Comparison of ENCODE assay signal across 19 mouse cellular contexts in the genomic region with DNA sequence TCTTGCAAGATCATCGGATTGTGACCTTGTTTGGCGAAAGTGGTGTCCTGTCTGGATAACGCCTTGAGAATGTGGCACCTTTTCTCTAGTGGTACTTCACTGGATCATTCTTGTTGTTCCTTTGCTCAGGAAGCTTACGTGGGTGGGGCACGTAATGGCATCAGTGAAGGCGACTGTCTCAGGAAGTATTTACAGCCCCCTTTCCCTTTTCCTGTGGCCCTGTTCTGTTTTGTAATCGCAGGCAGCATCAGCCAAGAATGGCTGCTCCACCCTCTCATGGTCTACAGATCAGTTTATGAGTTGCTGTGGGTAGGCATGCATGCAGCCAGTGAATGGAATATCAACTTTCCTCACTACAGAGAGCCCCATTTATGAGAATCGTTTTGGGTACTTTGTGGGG. TPM values are rescaled to one million over a fixed set of nuclear protein-coding genes. Genes with fewer than 3 reads are reported as not detected.
A peak's percentile ranks its signal among the peaks of the same experiment; 100 is the strongest.
DNase-seq lines count a peak whose midpoint lies in the region; ATAC-seq and TF ChIP-seq lines count a peak whose summit lies in the region.
"Had no signal": no experiment of that assay in that cellular context is flagged by ENCODE, and none has a peak within 500 bp of the region (broad histone marks: within the 10 kb centered on the region; RNA-seq: fewer than 3 reads in every experiment).

No protein-coding gene starts in this region.

- 0 out of 2 replicates have a peak, but pooled peaks cover 4% of the 10 kb centered on the region for H3K4me1 ChIP-seq in kidney, postnatal 0 days (replicated peaks; ENCODE audit: insufficient read depth, low read length)
- peaks cover 37% of the 10 kb centered on the region for H3K4me1 ChIP-seq in brown adipose tissue, adult 24 weeks (ENCODE audit: control insufficient read depth, insufficient read depth, insufficient read length, low read length)
- H3K4me1 ChIP-seq: stomach, embryonic 15.5 days had no signal

- H3K27me3 ChIP-seq in kidney, postnatal 0 days (ENCODE audit: insufficient read depth, low read length): no peaks in the 10 kb centered on the region
- H3K27me3 ChIP-seq: hindbrain, embryonic 12.5 days; stomach, embryonic 15.5 days had no signal

- peak; percentile 42 for DNase-seq in heart, adult 8-10 months (ENCODE audit: low spot score)
- no peak for DNase-seq in heart, postnatal 25 days (ENCODE audit: low spot score)
- peak; percentile 28 for DNase-seq in kidney, postnatal 0 days (ENCODE audit: low spot score)
- DNase-seq in kidney, adult 8-10 months: no peak
- DNase-seq in lung, postnatal 4 days: peak; percentile 25 to 28
- DNase-seq in cerebellum, postnatal 36 days: no peak
- no peak for DNase-seq in embryo, embryonic 10 days (ENCODE audit: low spot score)
- DNase-seq: adrenal gland, postnatal 25 days; cerebellum, adult 11-12 months; cerebellum, postnatal 14 days; gastrocnemius, postnatal 10 days; left cerebral cortex, postnatal 4 days; liver, postnatal 0 days; retina, postnatal 1 day; thymus, adult 18-20 months; thymus, postnatal 4 days had no signal

- peak overlapping the region; percentile 5; the same call in 1 of the 2 replicates for H3K27ac ChIP-seq in kidney, postnatal 0 days
- peak overlapping the region; percentile 88 for H3K27ac ChIP-seq in brown adipose tissue, adult 24 weeks (replicated peaks; ENCODE audit: low read depth, low read length)
- H3K27ac ChIP-seq: hindbrain, embryonic 12.5 days; stomach, embryonic 15.5 days had no signal

- no peaks in the 10 kb centered on the region for H3K9me3 ChIP-seq in kidney, postnatal 0 days (replicated peaks; ENCODE audit: low read length)
- H3K9me3 ChIP-seq: hindbrain, embryonic 12.5 days; stomach, embryonic 15.5 days had no signal

- no peak overlapping the region for H3K4me2 ChIP-seq in kidney, postnatal 0 days (ENCODE audit: low read length)
- H3K4me2 ChIP-seq: hindbrain, embryonic 12.5 days; stomach, embryonic 15.5 days had no signal

- TF ChIP-seq CTCF in kidney, postnatal 0 days (IDR thresholded peaks at IDR 0.05; ENCODE audit: low read depth): no peak

- no peak; the same call in 1 of the 2 replicates for ATAC-seq in kidney, postnatal 0 days (replicated peaks; ENCODE audit: low FRiP score, low read depth)
- ATAC-seq: liver, postnatal 0 days had no signal

- intact Hi-C loops in heart, postnatal 25 days (cut with DNase I): no loop called here

- no peak overlapping the region for H3K9ac ChIP-seq in kidney, postnatal 0 days (ENCODE audit: low read depth, low read length)
- H3K9ac ChIP-seq: hindbrain, embryonic 12.5 days; liver, postnatal 0 days; stomach, embryonic 15.5 days had no signal

- no peaks in the 10 kb centered on the region for H3K36me3 ChIP-seq in kidney, postnatal 0 days (ENCODE audit: insufficient read depth, low read length)
- H3K36me3 ChIP-seq: hindbrain, embryonic 12.5 days; stomach, embryonic 15.5 days had no signal

- no peak overlapping the region for H3K4me3 ChIP-seq in kidney, postnatal 0 days (replicated peaks; ENCODE audit: low read depth, low read length)
- no peak overlapping the region for H3K4me3 ChIP-seq in brown adipose tissue, adult 24 weeks (ENCODE audit: insufficient read depth, low read depth, low read length)
- H3K4me3 ChIP-seq: hindbrain, embryonic 12.5 days; stomach, embryonic 15.5 days had no signal

- 57% methylated on average over 8 of the region's 8 CpGs for WGBS in kidney, postnatal 0 days

RNA-seq across cellular contexts. Expression of gene Plcb4, which starts 21.2 kb away (rescaled TPM):
- total RNA-seq in heart, adult 8-10 months (2022): 10 to 100 TPM; 45.3 to 62.2 (median 56.4) TPM
- 10 to 100 TPM; 71.2 to 71.9 TPM for total RNA-seq in heart, postnatal 25 days (2021)
- 8.6 and 11.9 TPM in 2 replicates for polyA plus RNA-seq in kidney, postnatal 0 days (2015; fragmentation: Nextera tagmentation; extraction: Ambion mirVana)
- polyA plus RNA-seq in brown adipose tissue, adult 24 weeks (2012; ENCODE audit: insufficient read depth, insufficient read length, missing spikeins): 37.9 and 41.3 TPM in 2 replicates

Comparison
In these comparisons a context has a peak if more than half of its experiments do, and no peak if none do; other contexts are left out.
1. DNase-seq: peak in heart, adult 8-10 months (single experiment), kidney, postnatal 0 days (single experiment) and lung, postnatal 4 days (2 of 2); none in heart, postnatal 25 days (single experiment), kidney, adult 8-10 months (0 of 2), cerebellum, postnatal 36 days (0 of 2) and embryo, embryonic 10 days (single experiment).